Mouse (Mus musculus) limb, embryonic 14.5 days (tissue): ENCODE measurements around the gene Ccdc157. TPM values are rescaled to one million over a fixed set of nuclear protein-coding genes. Genes with fewer than 3 reads are reported as not detected.

ENCODE experiments used
- ATAC-seq: fragments of 200-750 bp; cut with Nextera tagmentation; 2 replicates; pipeline ENCODE4 v1.8.0; 2017; ENCODE audit warnings: low read depth, moderate number of reproducible peaks, moderate TSS enrichment; ENCODE audit not compliant: low FRiP score
- DNase-seq: peaks from one replicate; pipeline ENCODE4 v3.0.0-alpha.2; 2015; ENCODE audit warnings: low spot score
- H3K27ac ChIP-seq: fragments of 300-500 bp; sonication (generic); replicated peaks from 2 replicates; pipeline ENCODE4 v1.5.1; 2014; ENCODE audit warnings: low read depth, mild to moderate bottlenecking, low read length, moderate library complexity, mixed read lengths
- H3K27me3 ChIP-seq: fragments of 300-500 bp; sonication (generic); 2 replicates; pipeline ENCODE4 v1.6.1; 2014; ENCODE audit warnings: low read length, mixed read lengths; ENCODE audit not compliant: control insufficient read depth, insufficient read depth
- H3K36me3 ChIP-seq: fragments of 300-500 bp; sonication (generic); 2 replicates; pipeline ENCODE4 v1.6.1; 2014; ENCODE audit warnings: mild to moderate bottlenecking, low read length, moderate library complexity, mixed read lengths; ENCODE audit not compliant: control insufficient read depth, insufficient read depth
- H3K4me1 ChIP-seq: fragments of 300-500 bp; sonication (generic); 2 replicates; pipeline ENCODE4 v1.6.1; 2014; ENCODE audit warnings: antibody characterized with exemption, low read length, mixed read lengths; ENCODE audit not compliant: control insufficient read depth, insufficient read depth
- H3K4me2 ChIP-seq: fragments of 300-500 bp; sonication (generic); replicated peaks from 2 replicates; pipeline ENCODE4 v1.6.1; 2014; ENCODE audit warnings: low read depth, mild to moderate bottlenecking, low read length, moderate library complexity; ENCODE audit not compliant: severe bottlenecking
- H3K4me3 ChIP-seq: fragments of 300-500 bp; sonication (generic); replicated peaks from 2 replicates; pipeline ENCODE4 v1.5.1; 2014; ENCODE audit warnings: low read length
- H3K9ac ChIP-seq: fragments of 300-500 bp; sonication (generic); 2 replicates; pipeline ENCODE4 v1.6.1; 2014; ENCODE audit warnings: mild to moderate bottlenecking, low read depth, low read length, moderate library complexity; ENCODE audit not compliant: severe bottlenecking
- H3K9me3 ChIP-seq: fragments of 300-500 bp; sonication (generic); 2 replicates; pipeline ENCODE4 v1.6.1; 2016; ENCODE audit warnings: low read length; ENCODE audit not compliant: control insufficient read depth
- POLR2A ChIP-seq: fragments of 200-500 bp; IDR thresholded peaks from 2 replicates; pipeline ENCODE4 v1.8.0; 2012; ENCODE audit warnings: inconsistent platforms, mild to moderate bottlenecking, moderate library complexity, borderline replicate concordance; ENCODE audit not compliant: insufficient read depth, insufficient read length; ENCODE audit errors: extremely low read depth
- WGBS: fragments of 180-500 bp; shearing (Covaris S2); extraction: QIAGEN DNeasy Blood & Tissue Kit; methylation state at CpG from one replicate; pipeline ENCODE4 v1.1.7; 2014; 5-methylcytosine and 5-hydroxymethylcytosine counted together
- polyA plus RNA-seq, 2 experiments: library from polyadenylated mRNA; depleted of rRNA in 1 of 2; stranded (reverse) in 1 of 2; unstranded in 1 of 2; fragments of >200 nt; fragmentation: Nextera tagmentation in 1 of 2; extraction: Ambion mirVana in 1 of 2; gene quantifications; 2 replicates each; pipeline versions ENCODE4 v1.2.1 to v1.2.3; 2012 to 2014

Ccdc157 gene
- polyA plus RNA-seq, 2 experiments, result 6.6 to 26.1 TPM

DNA sequence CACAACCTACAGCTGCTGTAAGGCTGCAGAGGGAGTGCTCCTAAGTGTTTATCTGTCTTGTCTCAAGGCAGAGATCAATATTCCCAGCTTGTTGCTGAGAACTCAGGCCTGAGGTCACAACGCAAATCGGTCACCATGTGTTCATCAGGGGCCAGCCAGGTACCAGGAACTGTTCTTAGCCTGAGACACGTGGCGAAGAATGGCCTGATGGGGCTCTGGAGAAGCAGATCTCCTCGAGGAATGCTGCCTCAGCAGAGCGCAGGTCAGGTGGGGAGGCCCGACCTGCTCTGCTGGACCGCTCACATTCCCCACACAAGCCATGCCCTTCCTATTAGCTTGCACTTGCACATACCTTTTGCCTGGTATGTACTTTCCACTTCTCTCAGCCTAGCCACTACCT is 36.5 kb upstream of the Ccdc157 start:
- TF ChIP-seq POLR2A, result no peak
- ATAC-seq (no peak), DNase-seq (no peak)
- Histone ChIP-seq H3K4me2 (no peak overlapping the region), H3K4me1 (peaks cover 4% of the 10 kb centered on the region), H3K4me3 (no peak overlapping the region), H3K27ac (no peak overlapping the region), H3K9me3 (no peaks in the 10 kb centered on the region), H3K27me3 (no peaks in the 10 kb centered on the region), H3K36me3 (no peaks in the 10 kb centered on the region; the same call in 1 of the 2 replicates), H3K9ac (no peak overlapping the region)
- 66% methylated on average over 8 of the region's 8 CpGs for WGBS

DNA sequence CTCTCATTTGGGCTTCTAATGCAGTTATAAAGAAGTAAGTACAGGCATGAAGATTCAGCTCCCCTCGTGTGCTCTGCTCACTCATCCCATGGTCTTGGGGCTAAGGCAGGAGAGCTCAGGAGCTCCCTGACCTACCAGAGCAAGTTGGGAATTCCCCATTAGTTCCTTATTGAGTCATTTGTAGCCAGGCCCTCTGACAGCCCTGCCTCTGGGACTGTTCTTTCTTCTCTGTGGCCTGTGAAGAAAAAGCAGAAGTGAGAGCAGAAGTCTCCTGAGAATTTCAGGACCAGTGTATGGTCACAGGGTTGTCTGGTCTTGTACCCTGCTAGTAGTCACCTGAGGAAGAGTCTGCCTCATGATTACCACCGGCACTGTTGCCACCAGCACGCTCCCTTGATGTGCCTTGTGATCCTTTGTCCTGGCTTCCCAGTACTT is 35.5 kb upstream of the Ccdc157 start:
- H3K4me3 ChIP-seq, result no peak overlapping the region
- peaks cover 13% of the 10 kb centered on the region for H3K4me1 ChIP-seq
- no peak overlapping the region for H3K27ac ChIP-seq
- H3K27me3 ChIP-seq, result no peaks in the 10 kb centered on the region
- no peak overlapping the region for H3K9ac ChIP-seq
- H3K9me3 ChIP-seq, result no peaks in the 10 kb centered on the region
- WGBS, result 78% methylated on average over 3 of the region's 3 CpGs
- ATAC-seq (no peak), DNase-seq (no peak)
- H3K4me2 ChIP-seq, result no peak overlapping the region
- TF ChIP-seq POLR2A, result no peak
- no peaks in the 10 kb centered on the region; the same call in 1 of the 2 replicates for H3K36me3 ChIP-seq

DNA sequence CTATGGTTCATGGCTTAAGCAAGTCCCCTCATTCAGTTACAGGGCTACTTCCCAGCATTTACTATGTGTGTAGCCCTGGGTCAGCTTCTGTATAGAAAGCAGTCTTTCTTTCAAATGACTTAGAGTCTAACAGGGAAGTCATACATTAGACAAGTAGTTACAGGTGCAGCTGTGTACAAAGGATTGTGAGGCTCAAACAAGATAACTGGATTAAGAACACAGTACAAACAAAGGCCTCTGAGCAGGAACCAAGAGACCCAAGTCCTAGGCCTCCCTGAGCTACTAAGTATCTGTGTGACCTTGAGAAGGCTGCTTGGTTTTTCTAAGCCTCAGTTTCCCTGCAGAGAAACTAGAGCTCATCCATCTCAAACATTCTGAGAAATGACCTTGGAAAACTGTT is 33.3 kb upstream of the Ccdc157 start:
- no peak overlapping the region for H3K9ac ChIP-seq
- ATAC-seq (no peak), DNase-seq (no peak)
- H3K27me3 ChIP-seq, result no peaks in the 10 kb centered on the region
- no peak for TF ChIP-seq POLR2A
- H3K9me3 ChIP-seq, result no peaks in the 10 kb centered on the region
- H3K36me3 ChIP-seq, result no peaks in the 10 kb centered on the region; the same call in 1 of the 2 replicates
- peaks cover 22% of the 10 kb centered on the region for H3K4me1 ChIP-seq
- H3K27ac ChIP-seq, result peak overlapping the region; percentile 74; the same call in 1 of the 2 replicates
- H3K4me3 ChIP-seq, result no peak overlapping the region
- no peak overlapping the region for H3K4me2 ChIP-seq

DNA sequence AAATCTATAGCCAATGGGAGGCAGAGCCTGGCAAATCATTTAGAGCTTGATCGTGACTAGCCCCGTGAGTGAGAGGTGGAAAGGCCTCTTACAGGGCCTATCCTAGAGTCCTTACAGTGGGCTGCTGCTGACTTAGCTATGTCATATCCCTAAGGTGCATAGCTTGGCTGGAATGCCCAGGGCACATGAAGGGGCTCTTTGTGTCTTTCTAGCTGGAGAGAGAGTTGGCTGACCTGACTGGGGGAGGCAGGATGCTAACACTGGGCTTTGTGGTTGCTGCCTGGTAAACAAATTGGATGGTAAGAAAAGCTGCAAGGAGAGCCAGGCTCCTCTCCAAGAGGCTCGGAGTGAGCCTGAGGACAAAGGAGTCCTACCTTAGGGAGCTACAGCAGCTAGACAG is 32.7 kb upstream of the Ccdc157 start:
- 67% methylated on average over 3 of the region's 3 CpGs for WGBS
- no peaks in the 10 kb centered on the region; the same call in 1 of the 2 replicates for H3K36me3 ChIP-seq

DNA sequence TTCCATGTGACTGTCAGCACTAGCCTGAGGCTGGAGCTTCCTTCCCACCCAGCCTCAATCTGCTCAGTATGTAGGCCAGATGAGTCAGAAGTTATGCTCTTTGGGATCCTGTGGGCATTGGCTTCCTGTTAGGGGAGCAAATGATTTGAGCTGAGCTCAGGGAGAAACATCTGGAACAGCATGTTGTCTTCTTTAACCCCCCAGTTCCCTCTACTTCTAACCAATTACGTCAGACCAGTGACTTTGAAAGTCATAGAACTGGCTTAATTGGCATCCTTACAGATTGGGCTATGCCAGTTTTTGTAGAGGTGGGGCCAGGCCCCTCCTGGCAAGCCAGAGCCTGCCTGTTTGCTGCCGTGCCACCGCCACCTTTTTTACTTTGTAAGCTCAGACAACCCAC is 30.6 kb upstream of the Ccdc157 start:
- Histone ChIP-seq H3K4me2 (no peak overlapping the region), H3K4me3 (no peak overlapping the region), H3K36me3 (no peaks in the 10 kb centered on the region; the same call in 1 of the 2 replicates), H3K27me3 (no peaks in the 10 kb centered on the region), H3K9ac (no peak overlapping the region), H3K9me3 (no peaks in the 10 kb centered on the region), H3K27ac (peak overlapping the region; percentile 38; the same call in 1 of the 2 replicates), H3K4me1 (peaks cover 33% of the 10 kb centered on the region)
- no peak for ATAC-seq
- TF ChIP-seq POLR2A, result no peak
- WGBS, result 44% methylated on average over 3 of the region's 3 CpGs
- no peak for DNase-seq

More for the DNA sequence above, 32.7 kb upstream of the Ccdc157 start:
- 0 out of 2 replicates have a peak overlapping the region, but pooled peaks have one; percentile 3 for H3K9ac ChIP-seq
- no peak for DNase-seq
- peaks cover 29% of the 10 kb centered on the region for H3K4me1 ChIP-seq
- no peak overlapping the region for H3K4me3 ChIP-seq
- H3K27ac ChIP-seq, result peak overlapping the region; percentile 74
- H3K4me2 ChIP-seq, result no peak overlapping the region
- H3K27me3 ChIP-seq, result no peaks in the 10 kb centered on the region
- ATAC-seq, result 0 out of 2 replicates have a peak, but pooled peaks have one; percentile 47
- no peak for TF ChIP-seq POLR2A
- H3K9me3 ChIP-seq, result no peaks in the 10 kb centered on the region
